Mouse (Mus musculus): ENCODE results near the gene Btbd35f6. TPM values are rescaled to one million over a fixed set of nuclear protein-coding genes. Genes with fewer than 3 reads are reported as not detected.
"Not testable (repeated sequence)": the region's sequence is repeated elsewhere in the genome, so short reads cannot be mapped to it uniquely, and the experiment has no call there.

Gene Btbd35f6
- not detected for total RNA-seq (2021)
- long read RNA-seq, experiment 1 = 0 reads
- long read RNA-seq, experiment 2 = 0 reads

DNA sequence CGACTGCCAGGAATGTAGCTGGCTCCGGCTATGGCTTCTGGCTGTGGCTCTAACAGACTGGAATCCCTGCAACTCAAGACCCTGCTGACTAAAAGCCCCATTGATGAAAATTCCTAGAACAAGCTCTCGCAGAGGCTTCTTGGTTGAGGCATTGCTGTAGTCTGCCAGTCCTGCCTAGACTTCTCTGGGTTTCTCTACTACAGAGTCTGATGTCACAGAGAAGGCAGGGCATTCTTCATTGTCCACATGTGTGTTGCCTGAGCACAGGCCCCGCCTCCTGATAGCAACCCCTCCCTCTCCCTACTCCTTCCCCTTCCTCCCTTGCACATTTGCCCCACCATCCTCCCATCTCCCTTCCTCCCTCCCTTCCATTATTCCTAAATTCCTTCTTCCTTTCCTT lies at the start of gene Btbd35f6:
TSS of gene Btbd35f6 (minus strand) at position 101 of the 400 bp plus-strand sequence.
- not testable (repeated sequence) for DNase-seq (ENCODE audit: low spot score in 2 of 2)

DNA sequence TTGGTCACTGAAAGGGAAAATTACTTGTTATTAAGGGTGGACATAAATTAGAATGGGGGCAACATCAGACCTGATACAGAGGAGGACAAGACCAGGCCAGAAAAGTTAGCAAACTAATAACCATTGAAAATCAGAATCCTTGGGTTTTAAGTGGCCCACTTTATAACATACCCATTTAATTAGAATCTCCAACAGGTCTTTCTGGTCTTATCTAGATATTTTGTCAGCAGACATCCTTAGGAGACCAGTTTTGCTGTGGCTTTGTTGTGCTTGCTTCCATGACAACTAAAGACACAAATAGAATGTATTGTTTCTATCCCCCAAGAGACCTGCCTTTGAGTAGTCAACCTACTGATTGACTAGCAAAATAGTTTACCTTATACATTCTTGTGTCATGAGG lies 30.4 kb upstream of the Btbd35f6 start, which contains the start of gene Gm21870:
TSS of gene Gm21870 (minus strand) at position 101 of the 400 bp plus-strand sequence.
- DNase-seq (ENCODE audit: low spot score in 2 of 2) = not testable (repeated sequence)

DNA sequence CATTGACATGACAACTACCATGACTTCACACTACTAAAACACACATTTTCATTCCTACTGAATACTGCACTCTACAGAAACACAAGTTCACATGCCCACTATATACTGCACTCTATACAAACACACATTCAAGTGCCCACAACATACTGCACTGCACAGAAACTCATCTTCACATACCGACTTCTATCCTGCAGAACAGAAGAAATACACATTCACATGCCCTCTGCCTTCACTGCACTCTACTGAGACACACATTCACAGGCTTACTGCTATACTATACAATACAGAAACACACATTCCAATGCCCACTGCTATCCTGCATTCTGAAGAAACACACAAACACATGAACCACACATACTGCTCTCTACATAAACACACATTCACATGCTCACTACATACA lies 26.1 kb downstream of the Btbd35f6 start:
- not testable (repeated sequence) for DNase-seq (ENCODE audit: low spot score in 2 of 2)

DNA sequence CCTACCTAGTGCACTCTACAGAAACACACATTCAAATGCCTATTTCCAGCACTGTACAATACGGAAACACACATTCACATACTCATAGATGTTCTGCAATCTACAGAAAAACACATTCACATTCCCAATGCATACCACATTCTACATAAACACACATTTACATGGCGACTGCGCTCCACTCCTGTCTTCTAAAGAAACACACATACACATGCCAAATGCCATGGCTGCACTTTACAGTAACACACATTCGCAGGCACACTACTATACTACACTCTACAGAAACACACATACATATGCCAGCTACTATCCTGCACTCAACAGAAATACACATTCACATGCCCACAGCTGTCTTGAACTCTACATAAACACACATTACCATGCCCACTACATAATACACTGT lies 28.1 kb downstream of the Btbd35f6 start:
- not testable (repeated sequence) for DNase-seq (ENCODE audit: low spot score in 2 of 2)

DNA sequence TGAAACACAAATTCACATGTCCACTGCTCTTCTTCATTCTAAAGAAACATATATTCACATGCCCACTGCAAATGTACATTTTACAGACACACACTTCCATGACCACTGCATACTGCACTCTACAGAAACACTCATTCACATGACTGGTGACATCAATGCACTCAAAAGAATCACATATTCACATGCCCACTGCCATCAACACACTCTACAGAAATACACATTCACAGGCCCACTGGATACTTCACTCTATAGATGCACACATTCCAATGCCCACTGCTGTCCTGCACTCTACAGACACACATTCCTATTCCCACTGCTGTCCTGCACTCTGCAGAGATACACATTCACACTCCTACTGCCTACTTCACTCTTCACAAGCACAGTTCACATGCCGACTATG lies 30.0 kb downstream of the Btbd35f6 start:
- DNase-seq (ENCODE audit: low spot score in 2 of 2) = not testable (repeated sequence)

DNA sequence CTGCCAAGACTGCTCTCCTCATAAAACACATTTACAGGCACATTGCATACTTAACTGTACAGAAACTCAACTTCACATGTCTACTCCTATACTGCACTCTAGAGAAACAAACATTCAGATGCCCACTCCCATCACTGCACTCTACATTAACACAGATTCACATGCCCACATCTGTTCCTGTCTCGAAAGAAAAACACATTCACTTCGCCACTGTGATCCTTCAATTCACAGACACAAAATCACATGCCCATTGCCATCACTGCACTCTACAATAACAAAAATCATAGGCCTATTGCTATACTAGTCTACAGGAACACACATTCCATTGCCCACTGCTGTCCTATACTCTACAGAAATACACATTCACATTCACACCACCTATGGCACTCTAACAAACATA lies 30.9 kb downstream of the Btbd35f6 start:
- DNase-seq (ENCODE audit: low spot score in 2 of 2) = not testable (repeated sequence)

Other genes starting within 250 kb of the Btbd35f6 start
- gene Gm21870, start 30.3 kb upstream of the Btbd35f6 start, total RNA-seq (2021) = not detected
- not detected for gene Btbd35f9, start 205.0 kb upstream of the Btbd35f6 start, total RNA-seq (2021)